Mouse (Mus musculus) mouse trophoblast stem cell (cell line): ENCODE measurements at regions not wholly inside any gene's neighbourhood (a gene's known extent, or its start where the extent isn't known, plus 50 kb on each side); places are given as distances from the start of the nearest gene placed in this dataset.

Experiments
- in situ Hi-C, 2 experiments: fragments of 300-500 bp; cut with MseI, MboI; formaldehyde crosslinking; loops; 2 replicates in 1 of 2; 3 replicates in 1 of 2; pipeline ENCODE4 v1.15.1; 2025

DNA sequence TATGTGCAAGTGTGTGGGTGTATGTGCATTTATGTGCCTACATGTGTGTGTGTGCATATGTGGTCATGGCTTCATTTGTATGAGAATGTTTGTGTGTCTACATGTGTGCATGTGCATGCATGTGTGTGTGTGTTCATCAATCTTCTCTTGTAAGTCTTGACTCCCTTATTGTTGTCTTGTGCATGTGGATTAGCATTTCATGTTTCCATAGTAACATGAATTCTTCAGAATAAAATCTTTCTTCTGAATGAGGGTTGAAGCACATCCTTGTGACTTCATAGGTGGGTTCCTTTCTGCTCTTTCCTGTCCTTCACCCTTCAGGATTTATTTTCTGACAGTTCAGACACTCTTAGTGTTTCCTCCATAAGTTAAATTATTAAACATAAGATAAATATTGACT is 814.8 kb downstream of the Car8 start:
- in situ Hi-C loops: no loop called here

DNA sequence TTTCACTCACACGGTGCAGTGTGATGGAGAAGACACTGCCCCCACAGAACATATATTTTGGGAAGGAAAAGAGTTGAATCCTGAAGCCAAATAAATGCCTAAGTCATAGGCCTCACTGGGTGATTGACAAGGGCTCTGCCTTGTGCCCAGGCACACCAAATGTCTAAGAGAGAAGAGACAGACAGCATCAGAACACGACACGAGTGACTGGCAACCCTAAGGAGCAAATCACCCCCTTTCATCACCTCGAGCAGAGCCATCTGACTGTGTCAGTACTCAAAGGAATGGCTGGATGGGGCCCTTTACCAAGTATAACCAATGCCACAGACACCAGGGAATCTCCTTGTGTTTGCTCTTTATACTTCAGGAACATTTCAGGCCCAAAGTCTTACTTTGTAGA is 815.6 kb downstream of the Car8 start:
- in situ Hi-C loops: no loop called here

DNA sequence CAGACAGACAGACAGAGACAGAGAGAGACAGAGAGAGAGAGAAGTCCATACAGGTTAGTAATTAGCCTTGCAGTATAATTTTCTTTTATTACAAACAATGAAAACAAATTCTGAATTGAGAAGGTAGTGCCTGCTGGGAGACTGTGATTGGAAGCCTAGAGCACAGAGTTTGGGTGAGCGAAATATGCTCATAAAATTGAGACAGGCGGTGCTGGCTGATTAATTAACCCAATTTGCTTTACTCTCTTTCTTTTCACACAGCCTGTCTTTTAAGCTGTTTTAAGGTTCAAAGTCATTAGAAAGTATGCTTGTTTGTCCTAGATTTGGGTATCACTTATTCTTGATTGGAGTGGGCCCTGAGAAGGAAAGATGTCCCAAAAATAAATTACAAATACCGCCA is 816.1 kb downstream of the Car8 start:
- in situ Hi-C loops: no loop called here

DNA sequence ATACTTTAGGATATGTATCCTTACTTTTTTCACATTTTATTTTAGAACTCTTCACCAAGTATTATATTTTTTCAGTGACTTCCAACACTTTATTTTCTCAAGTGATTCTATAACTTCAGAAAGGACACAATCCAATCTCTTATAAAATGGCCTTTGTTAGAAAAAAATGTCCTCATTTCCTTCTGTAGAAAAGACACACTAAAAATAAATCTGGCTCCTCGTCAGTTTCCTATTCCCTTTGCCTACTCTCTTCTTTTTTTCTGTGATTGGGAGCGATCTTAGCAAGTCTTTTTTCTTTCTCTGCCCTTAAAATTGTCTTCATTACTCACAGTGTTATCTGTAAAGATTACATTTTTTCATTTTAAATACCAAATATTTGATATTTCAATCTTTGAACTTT is 824.5 kb downstream of the Car8 start:
- in situ Hi-C loops: no loop called here

DNA sequence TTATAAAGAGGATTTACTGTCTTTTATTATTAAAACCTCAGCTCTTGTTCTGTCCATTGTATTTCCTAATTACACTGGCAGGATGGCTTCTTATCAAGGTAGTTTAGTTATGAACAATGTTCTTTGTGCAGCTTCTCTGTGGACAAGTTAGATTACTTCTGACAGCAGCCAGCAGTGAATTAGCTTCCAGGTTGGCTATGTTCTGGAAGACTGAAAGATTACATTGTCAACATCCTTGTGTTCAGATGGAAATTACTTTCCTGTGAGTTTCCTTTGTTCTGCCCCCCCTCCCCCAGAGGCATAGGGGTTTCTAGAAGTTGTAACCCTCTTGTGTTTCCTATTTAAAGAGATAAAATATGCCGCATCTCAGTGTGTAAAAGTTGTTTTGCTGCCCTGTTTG is 846.1 kb downstream of the Car8 start:
- in situ Hi-C loops: no loop called here

DNA sequence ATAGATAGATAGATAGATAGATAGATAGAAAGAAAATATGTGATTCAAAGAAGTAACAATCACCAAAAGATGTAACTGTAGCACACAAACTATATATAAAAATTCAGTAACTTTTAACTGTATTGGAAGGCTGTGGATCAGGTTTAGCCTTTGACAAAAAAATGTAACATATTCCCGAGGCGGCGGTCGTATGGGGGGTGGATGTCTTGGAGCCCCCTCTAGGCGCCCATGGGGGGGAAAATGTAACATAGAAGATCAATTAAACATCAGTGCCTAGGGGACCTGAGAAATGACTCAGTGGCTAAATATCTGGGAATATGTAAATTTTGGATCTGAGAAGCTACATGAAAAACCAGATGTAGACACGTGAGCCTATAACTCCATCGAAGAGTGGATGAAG is 847.2 kb downstream of the Car8 start:
- in situ Hi-C loops: no loop called here

DNA sequence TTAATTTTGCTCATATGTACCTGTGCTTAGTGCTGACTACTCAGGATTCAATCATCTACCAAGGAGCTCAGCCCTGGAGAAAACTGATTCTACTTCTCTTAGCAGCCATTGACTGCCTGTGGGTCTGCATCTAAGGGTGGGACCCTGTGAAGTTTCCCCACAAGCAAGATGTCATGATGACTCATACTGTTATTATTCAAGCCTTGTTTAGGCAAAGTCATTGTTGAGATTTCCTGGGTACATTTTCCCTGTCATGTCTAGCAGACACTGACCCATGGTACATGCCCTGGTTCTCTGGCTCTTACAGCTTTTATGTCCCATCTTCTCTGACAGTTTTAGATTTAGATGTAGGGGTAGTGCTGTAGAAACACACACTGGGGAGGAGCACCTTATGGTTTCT is 853.8 kb downstream of the Car8 start:
- in situ Hi-C loops: no loop called here

DNA sequence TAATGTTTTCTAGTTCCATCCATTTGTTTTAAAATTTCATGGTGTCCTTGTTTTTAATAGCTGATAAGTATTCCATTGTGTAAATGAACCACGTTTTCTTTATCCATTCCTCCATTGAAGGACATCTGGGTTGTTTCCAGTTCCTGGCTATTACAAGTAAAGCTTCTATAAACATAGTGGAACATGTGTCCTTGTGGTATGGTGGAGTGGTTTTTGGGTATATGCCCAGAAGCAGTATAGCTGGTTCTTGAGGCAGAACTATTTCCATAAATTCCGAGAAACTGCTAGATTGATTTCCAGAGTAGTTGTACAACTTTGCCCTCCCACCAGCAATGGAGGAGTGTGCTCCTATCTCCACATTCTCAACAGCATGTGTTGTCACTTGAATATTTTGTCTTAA is 858.8 kb downstream of the Car8 start:
- in situ Hi-C loops: no loop called here

DNA sequence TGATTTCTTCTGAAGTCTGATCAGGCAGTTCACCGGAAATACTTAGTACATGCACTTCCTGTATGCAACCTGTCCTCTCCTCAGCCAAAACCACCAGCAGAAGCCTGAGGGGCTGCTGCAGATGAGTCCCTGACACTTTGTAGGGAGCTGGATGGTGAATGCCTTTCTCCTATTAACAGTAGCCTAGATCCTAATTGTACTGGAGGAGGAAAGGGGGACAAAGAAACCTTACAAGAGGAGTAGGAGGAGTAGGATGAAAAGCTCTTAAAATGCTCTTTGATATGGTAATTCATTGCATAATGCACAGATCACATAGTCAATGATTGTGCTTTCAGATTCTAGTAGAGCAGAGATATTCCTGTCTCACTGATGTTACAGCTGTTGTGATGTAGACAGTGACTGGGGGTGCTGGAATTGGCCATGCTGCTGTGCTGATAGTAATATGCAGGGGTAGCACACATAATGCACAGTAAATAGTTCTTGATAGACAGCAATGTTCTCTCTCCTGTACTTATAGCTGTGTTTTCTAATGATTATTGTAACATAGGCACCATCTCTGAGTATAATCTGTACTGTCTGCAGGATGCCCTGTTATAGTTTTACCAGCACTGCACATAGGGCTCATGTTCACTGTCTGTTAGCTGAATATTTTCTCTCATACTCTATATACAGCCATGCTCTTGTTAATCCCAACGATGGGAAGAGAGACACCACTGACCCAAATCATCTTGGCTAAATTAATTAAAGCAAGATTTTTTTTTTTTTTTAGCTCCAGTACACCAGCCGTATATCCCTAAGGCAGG is 874.4 kb downstream of the Car8 start:
- in situ Hi-C loops: no loop called here

DNA sequence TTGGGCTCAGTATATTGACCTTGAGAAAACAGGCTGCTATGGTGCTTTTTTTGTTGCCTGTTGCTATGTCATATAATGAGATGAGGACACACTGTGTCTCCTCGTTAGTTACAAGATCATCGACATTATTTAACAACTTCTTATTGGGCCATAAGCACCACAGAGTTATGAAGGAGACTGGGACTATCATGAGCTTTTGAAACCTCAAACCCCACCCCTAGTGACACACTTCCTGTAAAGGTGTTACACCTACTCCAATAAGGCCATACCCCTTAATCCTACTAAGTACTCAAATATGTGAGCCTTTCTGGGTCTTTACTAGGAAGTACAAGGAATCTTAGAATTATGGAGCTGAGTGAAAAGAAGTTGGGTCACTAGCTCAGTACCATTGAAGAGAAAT is 875.3 kb downstream of the Car8 start:
- in situ Hi-C loops: no loop called here

DNA sequence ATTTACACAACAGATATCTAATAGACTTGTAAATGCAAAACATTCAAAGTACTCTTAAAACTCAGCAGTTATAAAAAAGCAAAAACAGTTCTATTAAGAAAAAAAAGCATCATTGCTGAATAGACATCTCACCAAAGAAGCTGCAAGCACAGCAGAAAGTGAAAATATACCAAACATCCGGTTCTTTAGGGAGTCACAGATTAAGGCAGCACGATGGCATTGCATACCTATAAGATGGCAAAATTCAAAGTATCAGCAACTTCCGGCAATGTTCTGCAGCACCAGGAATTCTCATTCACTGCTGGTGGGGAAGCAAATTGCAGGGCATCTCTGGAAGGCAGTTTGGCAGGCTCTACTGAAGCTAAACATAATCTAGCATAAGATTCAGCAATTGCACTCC is 882.6 kb downstream of the Car8 start:
- in situ Hi-C loops: no loop called here

DNA sequence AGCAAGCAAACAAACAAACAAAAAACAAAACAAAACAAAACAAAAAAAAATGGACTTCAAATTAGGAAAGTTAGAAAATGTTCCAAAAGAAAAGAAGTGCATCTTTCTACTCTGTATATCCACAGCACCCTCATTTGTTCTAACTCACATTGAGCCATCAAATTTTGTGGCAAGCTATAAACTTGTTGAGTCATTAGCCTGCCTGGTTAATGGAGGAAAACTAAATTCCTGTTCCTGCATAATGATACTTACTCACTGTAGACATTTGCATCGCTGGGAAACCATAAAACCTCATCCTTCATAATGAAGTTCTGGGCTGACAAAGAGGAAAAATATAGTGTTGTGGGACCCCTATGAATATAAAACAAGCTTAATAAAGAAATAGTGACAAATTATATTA is 891.5 kb downstream of the Car8 start:
- in situ Hi-C loops: no loop called here

DNA sequence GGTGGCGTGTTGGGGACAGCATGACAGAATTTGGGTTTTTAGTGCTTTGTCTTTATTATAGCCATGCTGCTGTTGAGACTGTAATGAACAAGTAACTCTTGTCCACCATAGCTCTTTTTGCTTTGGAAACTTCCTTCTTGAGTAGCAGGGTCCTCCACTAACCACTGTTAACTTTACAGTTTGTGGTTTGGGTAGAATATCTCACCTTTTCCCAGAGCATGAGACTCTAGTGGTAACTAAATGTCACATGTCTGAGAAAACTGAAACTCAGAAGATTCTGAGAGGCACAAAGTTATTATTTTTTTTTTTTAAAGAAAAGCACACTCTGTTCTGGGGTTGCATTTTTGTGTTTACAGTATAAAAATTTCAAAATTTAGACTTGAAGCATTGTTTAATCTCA is 897.7 kb downstream of the Car8 start:
- in situ Hi-C loops: no loop called here

DNA sequence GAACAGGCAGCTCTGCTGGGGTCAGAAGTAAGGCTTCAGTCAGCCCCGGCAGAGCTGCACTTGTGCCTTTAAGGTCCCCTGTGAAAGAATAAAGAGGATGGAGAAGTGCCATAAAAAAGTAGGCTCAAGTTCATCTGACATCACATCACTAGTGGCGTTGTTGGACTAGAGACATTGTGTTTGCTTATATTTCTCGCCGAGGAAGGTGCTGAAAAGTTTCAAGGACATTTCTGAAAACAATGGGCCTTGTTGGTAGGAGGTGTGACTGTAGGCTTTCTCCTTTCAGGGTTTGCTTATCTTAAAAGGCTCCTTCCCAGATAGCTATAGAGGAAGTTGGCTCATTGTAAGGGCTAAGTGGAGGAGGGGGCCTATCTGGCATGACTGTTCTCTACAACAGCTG is 924.6 kb downstream of the Car8 start:
- in situ Hi-C loops: no loop called here

DNA sequence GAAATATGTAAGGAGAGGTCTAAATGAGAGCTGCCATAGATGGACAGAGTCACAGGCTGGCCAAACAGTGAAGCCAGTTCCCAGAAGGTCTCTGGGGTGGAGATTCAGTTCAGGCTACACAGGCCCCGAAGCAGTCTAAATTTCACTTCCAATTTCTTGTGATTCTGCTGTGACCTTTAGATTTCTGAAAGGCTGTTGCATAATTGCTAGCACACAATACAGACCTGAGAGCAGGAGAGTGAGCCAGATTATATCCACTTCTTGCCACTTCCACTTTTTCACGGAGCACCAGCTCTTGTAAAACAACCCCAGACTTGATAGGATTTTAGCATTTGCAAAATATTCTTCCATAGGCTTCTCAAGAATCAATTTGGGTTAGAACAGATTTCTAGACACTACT is 925.6 kb downstream of the Car8 start:
- in situ Hi-C loops: no loop called here

DNA sequence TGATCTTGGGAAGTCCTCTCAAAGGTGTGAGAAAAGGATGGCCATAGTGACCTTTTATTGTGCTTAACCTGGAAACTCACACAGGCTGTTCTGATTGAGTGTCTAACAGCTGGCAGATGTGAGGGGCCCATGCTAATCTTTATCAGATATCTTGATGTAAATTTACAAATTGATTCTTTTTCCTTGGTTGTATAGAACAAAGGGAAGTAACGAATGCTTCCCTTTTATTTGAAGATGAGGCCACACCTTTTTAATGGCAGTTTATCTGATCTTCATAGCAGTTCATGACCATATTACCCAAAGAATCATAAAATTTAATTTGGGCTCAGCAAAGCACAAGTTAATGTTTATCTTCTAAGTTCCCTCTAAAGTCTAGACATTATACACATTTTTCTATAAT is 926.7 kb downstream of the Car8 start:
- in situ Hi-C loops: no loop called here

DNA sequence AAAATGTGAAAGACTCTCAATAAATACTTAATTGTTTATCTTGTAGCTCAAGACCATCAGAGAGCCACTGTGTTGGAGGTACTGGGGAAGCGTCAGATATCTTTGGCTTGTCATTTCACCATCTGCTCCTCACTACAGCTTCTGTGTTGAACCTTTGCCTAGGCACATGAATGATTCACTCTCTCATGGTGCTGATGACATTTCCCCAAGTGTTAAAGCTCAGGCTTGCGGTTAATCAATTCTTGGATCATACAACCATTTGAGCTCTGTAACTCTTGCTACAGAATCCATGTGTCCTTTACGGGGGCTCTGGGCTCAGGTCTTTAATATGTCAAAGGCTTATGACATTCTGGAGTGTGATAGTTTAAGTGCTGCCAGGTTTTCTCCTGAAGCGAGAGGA is 969.8 kb downstream of the Car8 start:
- in situ Hi-C loops: no loop called here

DNA sequence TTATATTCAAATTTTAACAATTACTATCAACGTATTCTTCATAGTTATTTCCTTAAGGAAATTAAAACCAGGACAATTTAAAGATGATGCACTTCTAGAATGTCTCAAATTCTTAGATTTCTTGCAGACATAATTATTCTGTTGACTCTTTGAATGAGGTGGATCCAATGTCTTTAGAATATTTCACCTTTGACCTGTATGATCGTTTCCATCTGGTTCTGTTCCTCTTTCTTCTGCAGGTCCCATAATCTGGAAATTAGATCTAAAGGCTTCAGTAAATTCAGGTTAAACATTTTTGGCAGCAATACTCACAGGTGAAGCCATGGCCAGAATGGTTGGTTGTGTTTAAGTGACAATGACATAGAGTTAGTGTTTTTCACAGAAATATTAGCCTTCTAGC is 982.4 kb downstream of the Car8 start:
- in situ Hi-C loops: no loop called here

DNA sequence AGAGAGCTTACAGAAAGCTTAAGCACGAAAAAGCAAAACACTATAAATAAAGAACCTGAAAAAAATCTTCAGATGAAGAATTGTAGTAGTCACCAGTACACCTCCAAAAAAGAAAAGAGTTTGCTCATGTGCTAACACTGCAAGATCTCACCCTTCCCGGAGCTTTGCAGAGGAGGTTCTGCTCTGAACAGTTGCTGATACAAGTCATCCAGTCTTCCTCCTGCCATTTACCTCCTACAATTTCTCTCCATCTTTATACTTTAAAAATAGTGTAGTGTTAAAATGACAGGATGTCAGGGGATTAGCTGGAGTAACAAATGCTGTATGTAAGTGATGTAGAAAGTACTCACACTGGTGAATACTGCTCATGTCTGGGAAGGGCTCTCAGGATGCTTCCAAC is 985.2 kb downstream of the Car8 start:
- in situ Hi-C loops: no loop called here

DNA sequence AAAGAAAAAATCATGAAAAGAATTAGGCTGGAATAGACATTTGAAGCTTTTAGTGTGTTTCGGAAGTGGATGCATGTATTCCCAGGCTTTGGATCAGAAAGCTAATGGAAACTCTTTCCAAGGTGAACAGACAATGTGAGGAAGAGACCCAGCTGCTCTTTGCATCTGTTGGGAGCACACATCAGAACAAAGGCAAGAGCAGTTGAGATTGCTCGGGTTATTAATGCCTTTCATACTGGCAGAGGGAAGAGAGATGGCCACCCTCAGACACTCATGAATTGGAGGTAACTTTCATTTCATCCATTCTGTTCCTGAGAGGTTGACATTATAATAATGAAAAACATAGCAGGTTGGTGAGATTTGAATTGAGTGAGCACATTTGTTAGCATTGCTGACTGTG is 987.2 kb downstream of the Car8 start:
- in situ Hi-C loops: no loop called here

DNA sequence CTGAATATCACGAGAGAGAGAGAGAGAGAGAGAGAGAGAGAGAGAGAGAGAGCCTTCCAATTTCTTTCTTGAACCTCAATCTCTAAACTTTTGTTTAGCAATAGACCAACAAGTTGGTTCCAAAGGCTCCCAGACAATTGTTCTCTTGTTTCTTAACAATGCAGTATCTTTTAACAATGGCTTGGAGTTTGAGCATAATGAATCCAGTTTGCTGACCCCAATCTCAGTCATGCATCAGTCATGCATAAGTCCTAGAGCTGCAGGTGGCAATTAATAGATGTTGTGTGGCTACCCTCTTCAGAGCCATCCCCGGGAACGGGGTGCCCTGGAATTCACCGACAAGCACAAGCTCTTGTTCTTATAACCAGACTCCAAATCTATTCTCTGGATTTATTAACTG is 991.0 kb downstream of the Car8 start:
- in situ Hi-C loops: no loop called here

DNA sequence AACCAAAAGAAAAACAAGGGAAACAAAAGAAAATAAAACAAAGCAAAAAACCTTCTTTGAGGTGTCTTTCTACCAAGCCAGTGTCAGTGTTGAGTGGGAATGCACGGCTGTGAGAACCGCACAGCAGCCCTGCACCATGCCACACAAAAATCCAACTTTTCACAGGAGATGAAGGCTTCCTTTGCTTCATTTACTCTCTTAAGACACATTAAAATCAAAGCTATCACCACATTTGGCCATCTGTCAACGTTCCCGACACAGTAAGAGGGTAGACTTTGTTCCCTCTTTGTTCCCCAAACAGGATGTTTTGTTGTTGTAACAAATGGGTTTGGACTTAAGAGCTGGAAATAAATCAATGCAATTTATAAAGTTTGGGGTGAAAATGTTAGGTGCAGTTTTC is 991.6 kb downstream of the Car8 start:
- in situ Hi-C loops: no loop called here

DNA sequence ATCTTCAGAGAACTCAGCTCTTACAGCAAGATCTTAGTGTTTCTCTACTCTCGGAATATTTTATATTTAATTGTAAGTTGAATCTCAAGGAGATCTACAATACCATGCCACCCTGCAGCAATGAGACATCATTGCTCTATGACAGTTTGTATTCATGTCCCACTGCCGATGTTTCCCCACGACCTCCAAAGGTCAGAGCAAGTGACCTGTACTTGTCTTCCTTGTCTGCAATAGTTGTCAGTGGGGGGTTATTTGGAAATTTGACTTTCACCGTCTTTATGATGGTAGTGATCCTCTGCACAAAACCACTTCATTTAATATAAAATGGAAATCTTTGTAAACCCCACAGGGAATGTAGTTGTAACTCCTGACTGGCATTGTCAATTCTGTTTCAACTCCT is 992.0 kb downstream of the Car8 start:
- in situ Hi-C loops: no loop called here

DNA sequence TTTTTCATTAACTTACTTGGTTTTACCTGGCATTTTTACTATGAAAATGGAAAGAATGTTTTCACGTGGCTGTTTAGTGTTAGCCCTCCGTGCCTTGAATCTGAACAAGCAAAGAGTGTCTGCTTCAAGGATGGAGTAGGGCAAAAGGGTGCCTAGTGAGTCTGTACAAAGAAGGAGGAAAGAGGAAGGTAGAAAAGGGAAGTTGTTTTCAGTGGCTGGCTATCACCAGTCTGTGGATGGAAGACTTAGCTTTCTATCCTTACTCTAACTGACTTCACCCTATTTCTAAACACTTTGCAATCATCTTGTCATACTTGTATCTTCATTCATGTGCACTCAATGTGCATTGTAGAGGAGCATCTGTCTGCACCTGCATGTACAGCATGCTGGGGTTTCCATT is 993.2 kb downstream of the Car8 start:
- in situ Hi-C loops: no loop called here
